Mouse (Mus musculus) embryonic fibroblast, embryonic 13.5 days (primary cell): ENCODE results near the gene Nos1.

Source experiments
- CTCF ChIP-seq: IDR thresholded peaks from 2 replicates; pipeline ENCODE4 v1.5.1; 2011; ENCODE audit warnings: mild to moderate bottlenecking, control low read depth, low read length, moderate library complexity, borderline replicate concordance; ENCODE audit not compliant: insufficient read depth
- POLR2A ChIP-seq: IDR thresholded peaks from 2 replicates; pipeline ENCODE4 v1.6.1; 2011; ENCODE audit warnings: low read depth, mild to moderate bottlenecking, control low read depth, low read length, moderate library complexity

GRCm38 (mm10) chr5:117839501-117839900 lies 58.7 kb downstream of the Nos1 start:
- no peak for TF ChIP-seq CTCF
- TF ChIP-seq POLR2A, result no peak
